Mouse (Mus musculus): ENCODE measurements around the gene Sln. TPM values are rescaled to one million over a fixed set of nuclear protein-coding genes. Genes with fewer than 3 reads are reported as not detected.

The Sln gene
- 0.66 and 1.3 TPM in 2 replicates for polyA plus RNA-seq (2015; fragmentation: Nextera tagmentation; extraction: Ambion mirVana)

DNA sequence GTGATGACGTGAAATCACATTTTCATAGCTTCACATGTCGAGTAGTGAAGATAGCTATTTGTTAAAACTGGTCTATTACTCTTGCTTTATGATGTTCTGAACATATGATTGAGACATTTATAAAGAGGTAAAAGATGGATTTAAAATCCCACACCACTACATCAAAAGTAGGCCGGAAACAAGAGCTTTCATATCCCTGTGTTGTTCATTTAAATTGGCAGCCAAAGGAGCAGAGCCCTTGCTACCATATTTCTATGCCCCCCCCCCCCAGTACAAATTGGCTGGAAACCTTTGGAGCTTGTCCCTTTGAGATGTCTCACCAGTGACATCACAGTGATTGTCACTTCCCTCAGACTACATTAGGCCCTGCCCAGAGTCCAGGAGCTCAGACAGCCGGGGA, at the start of gene Sln:
Gene Sln (plus strand): TSS at position 301 of the 400 bp plus-strand sequence.
- WGBS = 87% methylated on average over 4 of the region's 4 CpGs
- Histone ChIP-seq H3K4me3 (replicated peaks) (no peak within 1 kb of the TSS), H3K27ac (no peak within 1 kb of the TSS), H3K4me2 (replicated peaks) (no peak within 1 kb of the TSS), H3K9me3 (no peaks in the 10 kb centered on the region), H3K27me3 (replicated peaks) (no peaks in the 10 kb centered on the region), H3K36me3 (no peaks in the 10 kb centered on the region), H3K9ac (no peak within 1 kb of the TSS), H3K4me1 (replicated peaks) (no peaks in the 10 kb centered on the region)
- no peak for ATAC-seq

DNA sequence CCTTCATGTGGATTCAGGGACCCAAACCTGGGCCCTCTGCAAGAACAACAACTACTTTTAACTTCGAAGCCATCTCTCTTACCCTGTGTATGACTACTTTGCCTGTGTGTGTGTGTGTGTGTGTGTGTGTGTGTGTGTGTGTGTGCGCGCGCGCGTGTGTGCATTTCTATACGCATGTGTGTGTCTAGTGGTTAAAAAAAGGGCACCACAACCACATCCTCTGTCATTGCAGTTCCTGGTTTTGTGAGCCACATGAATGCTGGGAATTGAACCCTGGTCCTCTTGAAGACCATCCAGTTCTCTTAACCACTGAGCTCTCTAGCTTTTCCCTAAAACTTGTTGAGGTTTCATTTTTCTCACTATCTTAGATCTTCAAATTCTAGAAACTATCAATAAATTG, 47.0 kb upstream of the Sln start:
- H3K27me3 ChIP-seq (replicated peaks) = no peaks in the 10 kb centered on the region
- ATAC-seq = no peak
- no peak overlapping the region for H3K27ac ChIP-seq
- H3K9me3 ChIP-seq = no peaks in the 10 kb centered on the region
- no peak overlapping the region for H3K9ac ChIP-seq
- no peak overlapping the region for H3K4me2 ChIP-seq (replicated peaks)
- H3K4me3 ChIP-seq (replicated peaks) = no peak overlapping the region
- WGBS = 93% methylated on average over 7 of the region's 7 CpGs
- H3K36me3 ChIP-seq = no peaks in the 10 kb centered on the region
- no peaks in the 10 kb centered on the region for H3K4me1 ChIP-seq (replicated peaks)

GRCm38 (mm10) chr9:53806496-53807086, 43.4 kb upstream of the Sln start:
- H3K9me3 ChIP-seq = no peaks in the 10 kb centered on the region

DNA sequence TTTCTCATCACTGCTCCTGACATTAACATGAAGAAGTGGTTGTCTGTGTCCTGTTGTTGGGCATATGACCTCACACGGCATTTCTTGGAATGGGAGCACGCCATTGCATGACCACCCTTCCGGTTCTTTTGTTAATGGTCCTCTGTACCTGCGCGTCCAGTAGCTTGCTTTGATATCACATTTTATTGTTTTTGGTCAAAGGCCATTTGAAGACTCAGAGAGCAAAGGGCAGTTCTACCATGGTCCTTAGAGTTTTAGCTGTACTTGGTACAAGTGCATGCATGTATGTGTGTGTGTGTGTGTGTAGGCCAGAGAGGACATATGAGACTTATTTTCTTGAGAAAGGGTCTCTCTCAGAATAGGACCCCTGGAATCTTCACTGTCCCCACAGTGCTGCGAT, 36.5 kb upstream of the Sln start:
- WGBS = 78% methylated on average over 6 of the region's 6 CpGs
- H3K27ac ChIP-seq = no peak overlapping the region
- peak; percentile 84 for ATAC-seq

More at GRCm38 (mm10) chr9:53806496-53807086, 43.4 kb upstream of the Sln start:
- no peaks in the 10 kb centered on the region for H3K4me1 ChIP-seq (replicated peaks)
- no peaks in the 10 kb centered on the region for H3K36me3 ChIP-seq
- no peak overlapping the region for H3K4me3 ChIP-seq (replicated peaks)
- ATAC-seq = no peak
- no peaks in the 10 kb centered on the region for H3K27me3 ChIP-seq (replicated peaks)
- H3K9ac ChIP-seq = no peak overlapping the region
- H3K4me2 ChIP-seq (replicated peaks) = no peak overlapping the region
- H3K27ac ChIP-seq = no peak overlapping the region
- 24% methylated on average over 7 of the region's 7 CpGs for WGBS

DNA sequence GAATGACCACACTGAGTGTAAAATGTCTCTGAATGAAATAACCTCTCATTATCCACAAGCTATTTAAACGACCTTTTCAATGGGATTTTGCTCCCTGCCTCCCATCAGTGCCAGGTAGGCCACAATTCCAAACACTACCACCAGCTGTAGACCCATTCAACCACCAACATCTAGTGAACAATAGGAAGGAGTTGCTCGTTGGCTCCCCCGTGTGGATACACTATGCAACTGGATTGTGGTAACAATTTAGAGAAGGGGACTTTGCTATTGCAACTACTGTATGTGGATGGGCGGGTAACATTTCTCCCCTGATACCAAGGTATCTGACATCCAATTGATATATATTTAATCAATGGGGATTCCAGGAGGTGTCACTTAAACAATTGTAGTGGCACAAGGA, 31.2 kb upstream of the Sln start:
- Histone ChIP-seq H3K27me3 (replicated peaks) (no peaks in the 10 kb centered on the region), H3K4me3 (replicated peaks) (no peak overlapping the region), H3K4me1 (replicated peaks) (no peaks in the 10 kb centered on the region), H3K36me3 (no peaks in the 10 kb centered on the region), H3K27ac (no peak overlapping the region), H3K4me2 (replicated peaks) (no peak overlapping the region), H3K9me3 (no peaks in the 10 kb centered on the region), H3K9ac (no peak overlapping the region)
- no peak; the same call in 1 of the 2 replicates for ATAC-seq
- WGBS = 35% methylated on average over 4 of the region's 4 CpGs

More for the DNA sequence above, 36.5 kb upstream of the Sln start:
- H3K4me3 ChIP-seq (replicated peaks) = no peak overlapping the region
- H3K4me2 ChIP-seq (replicated peaks) = no peak overlapping the region
- H3K4me1 ChIP-seq (replicated peaks) = no peaks in the 10 kb centered on the region
- no peaks in the 10 kb centered on the region for H3K36me3 ChIP-seq
- no peaks in the 10 kb centered on the region for H3K9me3 ChIP-seq
- H3K27me3 ChIP-seq (replicated peaks) = no peaks in the 10 kb centered on the region
- no peak overlapping the region for H3K9ac ChIP-seq

- H3K9ac ChIP-seq = no peak overlapping the region
- H3K9me3 ChIP-seq = no peaks in the 10 kb centered on the region
- H3K4me3 ChIP-seq (replicated peaks) = no peak overlapping the region
- H3K27ac ChIP-seq = no peak overlapping the region
- H3K36me3 ChIP-seq = no peaks in the 10 kb centered on the region
- H3K27me3 ChIP-seq (replicated peaks) = no peaks in the 10 kb centered on the region
- ATAC-seq = peak; percentile 62
- no peak overlapping the region for H3K4me2 ChIP-seq (replicated peaks)
- 7% methylated on average over 9 of the region's 9 CpGs for WGBS
- peaks cover 4% of the 10 kb centered on the region; the same call in 1 of the 2 replicates for H3K4me1 ChIP-seq (replicated peaks)
These were observed 24.6 kb upstream of the Sln start for GRCm38 (mm10) chr9:53825318-53825717.

DNA sequence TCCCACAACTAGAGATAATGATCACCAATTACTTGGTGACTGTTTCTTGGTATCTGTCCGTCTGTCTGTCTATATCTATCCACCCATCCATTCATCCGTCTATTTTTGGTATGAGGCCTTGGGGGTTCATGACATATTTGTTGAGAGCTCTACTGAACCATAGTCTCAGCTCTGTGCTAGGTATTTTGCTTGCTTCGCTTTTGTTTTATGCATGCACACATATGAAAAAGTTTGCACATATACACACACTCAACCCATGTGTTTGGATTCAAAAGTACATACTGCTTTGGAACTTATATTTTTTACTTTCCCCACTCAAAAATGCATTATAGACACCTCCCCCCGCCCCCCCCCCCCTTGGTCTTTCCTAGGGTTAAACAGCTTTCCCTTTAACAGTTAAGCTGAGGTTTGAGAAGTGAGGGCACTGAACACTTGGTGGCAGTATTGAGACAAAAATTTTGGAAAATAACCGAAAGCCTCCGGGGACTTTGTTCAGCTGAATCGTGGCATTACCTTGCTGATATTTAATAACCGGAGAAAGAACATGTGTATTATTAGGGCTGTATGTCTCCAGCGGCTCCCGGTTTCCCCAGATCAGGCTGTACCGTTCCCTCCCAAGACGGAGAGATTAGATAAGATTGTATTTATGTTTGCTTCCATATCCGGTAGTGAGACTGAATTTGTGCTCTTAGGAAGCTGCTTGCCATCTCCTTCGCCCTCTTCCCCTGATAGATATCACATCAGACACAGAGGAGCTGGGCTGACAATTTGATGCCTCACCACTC, 20.7 kb upstream of the Sln start:
- H3K4me2 ChIP-seq (replicated peaks) = peak overlapping the region; percentile 67
- H3K4me1 ChIP-seq (replicated peaks) = peaks cover 4% of the 10 kb centered on the region; the same call in 1 of the 2 replicates
- H3K36me3 ChIP-seq = no peaks in the 10 kb centered on the region
- peak overlapping the region; percentile 43 for H3K9ac ChIP-seq
- H3K4me3 ChIP-seq (replicated peaks) = peak overlapping the region; percentile 38
- WGBS = 16% methylated on average over 14 of the region's 14 CpGs
- no peak overlapping the region for H3K27ac ChIP-seq
- ATAC-seq = peak; percentile 55; the same call in 1 of the 2 replicates
- H3K27me3 ChIP-seq (replicated peaks) = no peaks in the 10 kb centered on the region
- no peaks in the 10 kb centered on the region for H3K9me3 ChIP-seq

DNA sequence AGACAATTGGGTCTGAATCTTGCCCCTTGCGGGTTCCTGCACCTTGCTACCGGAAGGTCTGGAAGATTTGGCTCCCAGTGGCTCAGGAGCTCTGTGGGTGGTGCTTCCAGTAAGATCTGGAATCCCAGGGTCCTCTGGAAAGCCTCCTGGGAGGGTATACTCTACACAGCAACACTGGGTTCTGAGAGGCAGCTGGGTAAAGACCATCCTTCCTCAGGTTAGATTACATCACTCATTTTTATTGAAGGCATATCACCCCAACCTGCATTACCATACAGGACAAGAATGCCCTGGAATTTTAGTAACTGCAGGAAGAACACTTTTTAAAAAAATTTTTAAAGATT, 20.1 kb upstream of the Sln start:
- peak overlapping the region; percentile 67 for H3K4me2 ChIP-seq (replicated peaks)
- H3K9ac ChIP-seq = peak overlapping the region; percentile 43
- H3K36me3 ChIP-seq = no peaks in the 10 kb centered on the region
- H3K9me3 ChIP-seq = no peaks in the 10 kb centered on the region
- no peaks in the 10 kb centered on the region for H3K27me3 ChIP-seq (replicated peaks)
- peaks cover 4% of the 10 kb centered on the region; the same call in 1 of the 2 replicates for H3K4me1 ChIP-seq (replicated peaks)
- ATAC-seq = 0 out of 2 replicates have a peak, but pooled peaks have one; percentile 17
- WGBS = 22% methylated on average over 2 of the region's 2 CpGs
- peak overlapping the region; percentile 38 for H3K4me3 ChIP-seq (replicated peaks)
- H3K27ac ChIP-seq = no peak overlapping the region

DNA sequence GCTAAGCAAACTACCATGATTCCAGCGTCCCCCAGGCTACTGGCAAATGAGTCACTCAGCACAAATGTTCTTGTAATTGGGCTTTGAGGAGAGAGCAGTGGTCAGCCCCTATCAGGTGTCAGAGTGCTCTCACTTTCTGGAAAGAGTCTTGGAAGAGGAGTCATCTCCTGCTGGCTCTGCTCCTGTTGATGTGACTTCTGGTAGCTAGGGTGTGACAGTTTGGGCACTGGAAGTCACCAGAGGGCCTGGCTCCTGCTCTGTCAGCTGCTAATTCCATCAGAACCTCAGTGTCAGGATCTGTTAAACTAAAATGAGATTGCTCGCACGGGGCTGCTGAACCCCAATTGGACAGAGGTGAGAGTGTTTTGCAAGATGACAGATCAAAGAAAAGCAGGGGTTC, 14.9 kb upstream of the Sln start:
- Histone ChIP-seq H3K4me3 (replicated peaks) (no peak overlapping the region), H3K9ac (no peak overlapping the region), H3K36me3 (no peaks in the 10 kb centered on the region), H3K9me3 (no peaks in the 10 kb centered on the region), H3K27ac (no peak overlapping the region), H3K4me2 (replicated peaks) (no peak overlapping the region), H3K27me3 (replicated peaks) (no peaks in the 10 kb centered on the region), H3K4me1 (replicated peaks) (no peaks in the 10 kb centered on the region)
- ATAC-seq = no peak
- 50% methylated on average over 3 of the region's 3 CpGs for WGBS

- Histone ChIP-seq H3K9me3 (no peaks in the 10 kb centered on the region), H3K9ac (no peak overlapping the region)
- WGBS = 68% methylated on average over 4 of the region's 4 CpGs
These were observed 14.0 kb upstream of the Sln start for GRCm38 (mm10) chr9:53835976-53836375.

DNA sequence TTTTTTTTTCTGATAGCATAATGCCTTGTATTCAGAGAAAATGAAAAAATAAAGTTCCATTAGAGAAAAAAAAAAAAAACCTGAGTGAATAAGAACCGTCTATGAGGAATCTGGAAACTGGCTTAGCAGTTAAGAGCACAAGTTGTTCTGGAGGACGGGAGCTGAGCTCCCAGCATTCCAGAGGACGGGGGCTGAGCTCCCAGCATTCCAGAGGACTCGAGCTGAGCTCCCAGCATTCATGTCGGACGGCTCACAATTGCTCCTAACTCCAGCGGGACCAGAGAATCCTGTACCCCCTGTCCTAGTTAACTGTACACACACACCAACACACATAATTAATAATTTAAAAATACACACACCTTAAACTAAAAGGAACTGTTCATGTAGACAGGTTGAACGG, 11.1 kb upstream of the Sln start:
- Histone ChIP-seq H3K27ac (no peak overlapping the region), H3K4me2 (replicated peaks) (no peak overlapping the region), H3K36me3 (no peaks in the 10 kb centered on the region), H3K9ac (no peak overlapping the region), H3K27me3 (replicated peaks) (no peaks in the 10 kb centered on the region), H3K4me3 (replicated peaks) (no peak overlapping the region), H3K4me1 (replicated peaks) (no peaks in the 10 kb centered on the region), H3K9me3 (no peaks in the 10 kb centered on the region)
- ATAC-seq = no peak
- WGBS = 58% methylated on average over 8 of the region's 8 CpGs

More at GRCm38 (mm10) chr9:53835976-53836375, 14.0 kb upstream of the Sln start:
- no peak for ATAC-seq
- Histone ChIP-seq H3K4me1 (replicated peaks) (no peaks in the 10 kb centered on the region), H3K27me3 (replicated peaks) (no peaks in the 10 kb centered on the region), H3K4me2 (replicated peaks) (no peak overlapping the region), H3K4me3 (replicated peaks) (no peak overlapping the region), H3K27ac (no peak overlapping the region), H3K36me3 (no peaks in the 10 kb centered on the region)

GRCm38 (mm10) chr9:53848548-53848947, 1.4 kb upstream of the Sln start:
- 78% methylated on average over 8 of the region's 8 CpGs for WGBS
- Histone ChIP-seq H3K9me3 (no peaks in the 10 kb centered on the region), H3K27ac (no peak overlapping the region), H3K9ac (no peak overlapping the region), H3K4me3 (replicated peaks) (no peak overlapping the region), H3K36me3 (no peaks in the 10 kb centered on the region), H3K27me3 (replicated peaks) (no peaks in the 10 kb centered on the region), H3K4me1 (replicated peaks) (no peaks in the 10 kb centered on the region), H3K4me2 (replicated peaks) (no peak overlapping the region)
- ATAC-seq = no peak

DNA sequence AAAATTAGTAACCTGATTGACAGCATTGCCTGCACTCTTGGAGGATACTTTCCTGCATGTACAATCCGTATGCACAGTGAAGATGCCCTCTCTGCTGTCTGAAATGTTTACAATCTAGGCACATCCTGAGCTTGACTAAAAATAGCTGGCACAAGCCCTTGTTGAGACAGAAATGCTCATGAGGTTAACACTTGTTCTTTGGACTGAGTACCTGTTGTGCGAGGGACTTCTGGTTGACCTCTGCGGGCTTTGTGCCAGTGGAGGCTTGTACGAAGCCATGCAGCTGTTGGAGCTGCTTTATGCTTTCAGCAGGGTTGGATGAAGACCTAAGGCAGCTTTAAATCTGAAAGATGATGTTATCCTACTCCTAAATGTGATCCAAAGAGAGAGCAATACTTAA, 2.2 kb downstream of the Sln start:
- Histone ChIP-seq H3K27me3 (replicated peaks) (no peaks in the 10 kb centered on the region), H3K36me3 (no peaks in the 10 kb centered on the region), H3K9ac (no peak overlapping the region), H3K4me2 (replicated peaks) (no peak overlapping the region), H3K4me1 (replicated peaks) (no peaks in the 10 kb centered on the region), H3K4me3 (replicated peaks) (no peak overlapping the region), H3K27ac (no peak overlapping the region), H3K9me3 (no peaks in the 10 kb centered on the region)
- WGBS = 71% methylated on average over 4 of the region's 4 CpGs
- no peak for ATAC-seq
